Mouse (Mus musculus) splenic B cell, adult 2 months (primary cell): ENCODE measurements around the gene Cluh.
A peak's percentile ranks its signal among the peaks of the same experiment; 100 is the strongest.

Experiments used
- DNase-seq: peaks from one replicate; pipeline ENCODE4 v3.0.0-alpha.2; 2011; ENCODE audit warnings: low read depth, low spot score
- H3K27me3 ChIP-seq: 2 replicates; pipeline ENCODE4 v1.6.1; 2012; ENCODE audit warnings: mild to moderate bottlenecking, low read length, moderate library complexity, mixed read lengths; ENCODE audit not compliant: control insufficient read depth, poor library complexity, insufficient read depth, severe bottlenecking
- H3K36me3 ChIP-seq: 2 replicates; pipeline ENCODE4 v1.6.1; 2012; ENCODE audit warnings: mild to moderate bottlenecking, low read length, moderate library complexity, mixed read lengths; ENCODE audit not compliant: control insufficient read depth, poor library complexity, insufficient read depth, severe bottlenecking

The Cluh gene

GRCm38 (mm10) chr11:74649095-74649646 lies at the start of gene Cluh:
Gene Cluh, plus strand, starts transcription at chr11:74649495.
- no peaks in the 10 kb centered on the region for H3K27me3 ChIP-seq
- peak; percentile 95 for DNase-seq
- no peaks in the 10 kb centered on the region for H3K36me3 ChIP-seq

- Histone ChIP-seq H3K36me3 (no peaks in the 10 kb centered on the region), H3K27me3 (no peaks in the 10 kb centered on the region)
- DNase-seq, result no peak
Observed at GRCm38 (mm10) chr11:74602286-74602685, 47.0 kb upstream of the Cluh start.

- no peaks in the 10 kb centered on the region for H3K27me3 ChIP-seq
- no peaks in the 10 kb centered on the region for H3K36me3 ChIP-seq
- DNase-seq, result no peak
Observed at GRCm38 (mm10) chr11:74610068-74610467, 39.2 kb upstream of the Cluh start.

GRCm38 (mm10) chr11:74610545-74611176 lies 38.6 kb upstream of the Cluh start, which contains the start of gene Rap1gap2:
Gene Rap1gap2, minus strand, starts transcription at chr11:74610915.
- Histone ChIP-seq H3K27me3 (no peaks in the 10 kb centered on the region), H3K36me3 (no peaks in the 10 kb centered on the region)
- no peak for DNase-seq

GRCm38 (mm10) chr11:74611437-74611836 lies 37.9 kb upstream of the Cluh start:
- Histone ChIP-seq H3K36me3 (no peaks in the 10 kb centered on the region), H3K27me3 (no peaks in the 10 kb centered on the region)
- DNase-seq, result no peak

- Histone ChIP-seq H3K36me3 (no peaks in the 10 kb centered on the region), H3K27me3 (no peaks in the 10 kb centered on the region)
- DNase-seq, result no peak
Observed at GRCm38 (mm10) chr11:74613428-74613827, 35.9 kb upstream of the Cluh start.

- no peak for DNase-seq
Observed at GRCm38 (mm10) chr11:74615571-74615970, 33.7 kb upstream of the Cluh start.

GRCm38 (mm10) chr11:74619201-74619955 lies 29.9 kb upstream of the Cluh start, which contains the start of gene Ccdc92b:
Gene Ccdc92b, plus strand, starts transcription at chr11:74619605.
- peak; percentile 69 for DNase-seq
- Histone ChIP-seq H3K36me3 (no peaks in the 10 kb centered on the region), H3K27me3 (no peaks in the 10 kb centered on the region)

More at GRCm38 (mm10) chr11:74615571-74615970, 33.7 kb upstream of the Cluh start:
- Histone ChIP-seq H3K27me3 (no peaks in the 10 kb centered on the region), H3K36me3 (no peaks in the 10 kb centered on the region)

GRCm38 (mm10) chr11:74619956-74620300 lies 29.4 kb upstream of the Cluh start:
- Histone ChIP-seq H3K27me3 (no peaks in the 10 kb centered on the region), H3K36me3 (no peaks in the 10 kb centered on the region)
- no peak for DNase-seq

- H3K36me3 ChIP-seq, result no peaks in the 10 kb centered on the region
- DNase-seq, result no peak
- no peaks in the 10 kb centered on the region for H3K27me3 ChIP-seq
Observed at GRCm38 (mm10) chr11:74621974-74622669, 27.2 kb upstream of the Cluh start.

- no peaks in the 10 kb centered on the region for H3K27me3 ChIP-seq
- no peak for DNase-seq
- H3K36me3 ChIP-seq, result no peaks in the 10 kb centered on the region
Observed at GRCm38 (mm10) chr11:74623693-74624092, 25.6 kb upstream of the Cluh start.

- H3K36me3 ChIP-seq, result no peaks in the 10 kb centered on the region
- no peak for DNase-seq
Observed at GRCm38 (mm10) chr11:74625333-74625732, 24.0 kb upstream of the Cluh start.

GRCm38 (mm10) chr11:74627481-74627880 lies 21.8 kb upstream of the Cluh start:
- H3K27me3 ChIP-seq, result no peaks in the 10 kb centered on the region
- DNase-seq, result no peak
- no peaks in the 10 kb centered on the region for H3K36me3 ChIP-seq

More at GRCm38 (mm10) chr11:74625333-74625732, 24.0 kb upstream of the Cluh start:
- H3K27me3 ChIP-seq, result no peaks in the 10 kb centered on the region

- no peaks in the 10 kb centered on the region for H3K27me3 ChIP-seq
- no peak for DNase-seq
- no peaks in the 10 kb centered on the region for H3K36me3 ChIP-seq
Observed at GRCm38 (mm10) chr11:74631880-74632789, 17.2 kb upstream of the Cluh start.
